Mouse (Mus musculus): Measurements from ENCODE around the gene 4930404N11Rik. TPM values are rescaled to one million over a fixed set of nuclear protein-coding genes. Genes with fewer than 3 reads are reported as not detected.

The 4930404N11Rik gene
- polyA plus RNA-seq, 1 experiment, result 7.8 TPM

DNA sequence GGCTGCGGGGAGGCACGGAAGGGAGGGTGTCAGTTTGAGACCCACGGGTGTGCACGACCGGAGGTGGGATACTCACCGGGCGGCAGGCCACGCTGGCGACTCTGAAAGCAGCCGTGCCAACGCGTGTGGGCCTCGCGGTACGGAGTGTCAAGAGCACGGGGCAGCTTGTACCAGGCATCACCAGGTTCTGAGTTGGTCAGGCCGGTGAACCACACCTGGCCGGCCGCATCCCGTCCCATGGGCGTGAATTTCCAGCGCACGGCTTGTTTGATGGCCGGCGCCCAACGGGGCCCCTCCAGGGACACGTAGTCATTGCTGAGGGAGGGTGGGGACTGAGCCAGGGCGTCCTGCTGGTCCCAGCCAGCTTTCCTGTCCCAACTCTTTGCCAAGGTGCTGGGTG lies 950 bp downstream of the 4930404N11Rik start:
- Histone ChIP-seq H3K4me3 (ENCODE audit: extremely low read depth, insufficient read depth, insufficient read length) (no peak overlapping the region), H3K36me3 (ENCODE audit: control insufficient read depth, insufficient read depth, low read length) (peaks cover 27% of the 10 kb centered on the region), H3K27ac (ENCODE audit: insufficient read depth, low read length) (no peak overlapping the region), H3K27me3 (ENCODE audit: control insufficient read depth, insufficient read depth, low read length) (no peaks in the 10 kb centered on the region), H3K4me1 (ENCODE audit: control insufficient read depth, insufficient read depth, insufficient read length) (no peaks in the 10 kb centered on the region; the same call in none of the 2 replicates)
- WGBS, result 95% methylated on average over 28 of the region's 28 CpGs
- no peak for TF ChIP-seq POLR2A (IDR thresholded peaks at IDR 0.05; ENCODE audit: low read depth, low read length)
- no peak for DNase-seq (ENCODE audit: low read depth in 1 of 2, low spot score in 2 of 2)

DNA sequence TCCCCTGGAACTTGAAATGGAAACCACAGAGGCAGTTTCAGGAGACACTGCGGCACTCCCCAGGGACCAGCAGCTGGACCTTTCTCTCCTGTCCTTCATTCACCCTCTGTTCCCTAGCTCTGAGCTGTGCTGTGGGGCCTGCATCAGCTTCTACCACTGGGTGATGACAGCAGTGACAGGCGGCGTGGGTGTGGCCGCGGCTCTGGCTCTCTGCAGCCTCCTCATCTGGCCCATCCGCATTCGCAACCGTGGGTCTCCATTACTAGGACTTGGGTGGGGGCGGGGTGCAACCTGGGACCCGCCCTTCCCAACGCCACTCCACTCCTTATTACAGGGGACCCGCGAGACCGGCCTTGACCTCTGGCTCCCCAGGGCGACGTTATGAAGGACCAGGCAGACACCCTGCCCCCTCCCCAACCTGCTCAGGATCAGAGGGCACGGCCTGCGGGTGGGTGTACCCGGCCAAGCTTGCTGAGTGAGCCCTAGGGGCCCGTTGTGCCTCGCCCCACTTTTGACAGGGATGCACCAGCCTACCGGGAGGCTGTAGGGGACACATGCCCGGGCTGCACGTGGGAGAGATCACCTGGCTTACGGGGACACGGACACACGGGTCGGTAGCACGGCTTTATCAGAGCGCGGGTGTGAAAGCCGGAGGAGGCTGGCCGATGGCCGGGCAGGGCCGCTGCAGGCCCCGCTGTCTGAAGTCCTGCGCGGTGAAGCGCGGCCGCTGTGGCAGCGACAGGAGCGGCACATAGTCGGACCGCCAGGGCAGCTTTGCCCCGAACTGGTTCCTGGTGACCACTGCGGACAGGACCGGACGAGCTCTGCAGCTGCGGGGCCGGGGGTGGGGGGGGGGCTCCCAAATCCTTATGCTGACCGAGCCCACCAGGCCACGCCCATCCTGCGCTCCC lies 1.9 kb downstream of the 4930404N11Rik start:
- Histone ChIP-seq H3K4me3 (ENCODE audit: extremely low read depth, insufficient read depth, insufficient read length) (no peak overlapping the region), H3K27me3 (ENCODE audit: control insufficient read depth, insufficient read depth, low read length) (no peaks in the 10 kb centered on the region), H3K27ac (ENCODE audit: insufficient read depth, low read length) (no peak overlapping the region), H3K36me3 (ENCODE audit: control insufficient read depth, insufficient read depth, low read length) (peaks cover 19% of the 10 kb centered on the region), H3K4me1 (ENCODE audit: control insufficient read depth, insufficient read depth, insufficient read length) (peaks cover under 1% of the 10 kb centered on the region)
- WGBS, result 96% methylated on average over 54 of the region's 54 CpGs
- TF ChIP-seq POLR2A (IDR thresholded peaks at IDR 0.05; ENCODE audit: low read depth, low read length) (no peak), CTCF (IDR thresholded peaks at IDR 0.05; ENCODE audit: extremely low read depth, insufficient read depth, insufficient read length, insufficient replicate concordance) (no peak)
- no peak for DNase-seq (ENCODE audit: low read depth in 1 of 2, low spot score in 2 of 2)

DNA sequence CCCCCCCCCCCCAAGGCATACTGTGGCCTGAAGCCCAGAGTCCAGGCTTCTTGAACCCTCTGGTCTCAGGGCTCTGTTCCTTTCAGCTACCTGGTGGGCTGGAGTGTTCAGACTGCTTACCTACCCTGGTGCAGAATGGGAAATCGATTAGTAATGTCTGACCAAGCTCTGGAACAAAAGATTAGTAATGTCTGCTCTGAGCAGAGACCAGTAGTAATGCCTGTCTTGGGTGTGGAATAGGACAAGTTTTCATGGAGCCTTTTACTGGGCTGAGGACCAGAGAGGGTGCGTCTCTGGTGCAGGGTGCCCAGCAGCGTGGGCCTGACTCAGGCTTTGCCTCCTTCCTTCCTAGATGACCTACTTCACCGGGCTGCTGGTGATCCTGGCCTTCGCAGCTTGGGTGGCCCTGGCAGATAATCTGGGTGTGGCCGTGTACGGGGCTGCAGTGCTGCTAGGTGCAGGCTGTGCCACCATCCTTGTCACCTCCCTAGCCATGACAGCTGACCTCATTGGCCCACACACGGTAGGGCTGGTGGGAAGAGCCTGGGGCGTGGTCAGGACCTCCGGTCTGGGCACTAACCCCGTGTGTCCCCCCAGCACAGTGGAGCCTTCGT lies 3.2 kb downstream of the 4930404N11Rik start:
- H3K27ac ChIP-seq (ENCODE audit: insufficient read depth, low read length), result no peak overlapping the region; the same call in 1 of the 2 replicates
- no peak for DNase-seq (ENCODE audit: low read depth in 1 of 2, low spot score in 2 of 2)
- 83% methylated on average over 12 of the region's 12 CpGs for WGBS
- H3K27me3 ChIP-seq (ENCODE audit: control insufficient read depth, insufficient read depth, low read length), result no peaks in the 10 kb centered on the region
- H3K4me3 ChIP-seq (ENCODE audit: extremely low read depth, insufficient read depth, insufficient read length), result no peak overlapping the region
- peaks cover 7% of the 10 kb centered on the region for H3K36me3 ChIP-seq (ENCODE audit: control insufficient read depth, insufficient read depth, low read length)
- peaks cover 12% of the 10 kb centered on the region for H3K4me1 ChIP-seq (ENCODE audit: control insufficient read depth, insufficient read depth, insufficient read length)
- TF ChIP-seq CTCF (IDR thresholded peaks at IDR 0.05; ENCODE audit: extremely low read depth, insufficient read depth, insufficient read length, insufficient replicate concordance) (no peak), POLR2A (IDR thresholded peaks at IDR 0.05; ENCODE audit: low read depth, low read length) (no peak)

DNA sequence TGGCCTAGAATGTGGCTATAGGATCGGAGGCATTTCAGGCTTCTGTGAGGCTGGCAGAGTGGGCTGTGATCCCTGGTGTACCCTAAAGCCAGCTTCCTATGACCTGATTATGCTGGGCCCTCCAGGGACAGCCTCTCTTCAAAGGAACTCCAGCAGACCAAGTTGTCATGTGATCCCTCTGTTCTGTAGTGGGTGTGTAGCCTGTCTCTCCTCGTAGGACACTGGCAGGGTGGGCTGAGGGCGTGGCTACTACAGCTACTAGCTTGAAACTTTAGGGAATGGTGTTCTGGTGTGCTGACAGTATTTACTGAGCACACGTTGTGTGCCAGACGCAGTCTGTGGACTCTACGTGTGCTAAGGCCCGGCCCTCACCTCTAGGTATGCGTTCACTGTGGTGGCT lies 4.9 kb downstream of the 4930404N11Rik start:
- TF ChIP-seq POLR2A (IDR thresholded peaks at IDR 0.05; ENCODE audit: low read depth, low read length) (no peak), CTCF (IDR thresholded peaks at IDR 0.05; ENCODE audit: extremely low read depth, insufficient read depth, insufficient read length, insufficient replicate concordance) (no peak)
- H3K4me1 ChIP-seq (ENCODE audit: control insufficient read depth, insufficient read depth, insufficient read length), result peaks cover 19% of the 10 kb centered on the region
- no peaks in the 10 kb centered on the region; the same call in 1 of the 2 replicates for H3K36me3 ChIP-seq (ENCODE audit: control insufficient read depth, insufficient read depth, low read length)
- no peak for DNase-seq (ENCODE audit: low read depth in 1 of 2, low spot score in 2 of 2)
- 87% methylated on average over 8 of the region's 8 CpGs for WGBS
- no peak overlapping the region for H3K4me3 ChIP-seq (ENCODE audit: extremely low read depth, insufficient read depth, insufficient read length)
- no peaks in the 10 kb centered on the region for H3K27me3 ChIP-seq (ENCODE audit: control insufficient read depth, insufficient read depth, low read length)
- H3K27ac ChIP-seq (ENCODE audit: insufficient read depth, low read length), result no peak overlapping the region

DNA sequence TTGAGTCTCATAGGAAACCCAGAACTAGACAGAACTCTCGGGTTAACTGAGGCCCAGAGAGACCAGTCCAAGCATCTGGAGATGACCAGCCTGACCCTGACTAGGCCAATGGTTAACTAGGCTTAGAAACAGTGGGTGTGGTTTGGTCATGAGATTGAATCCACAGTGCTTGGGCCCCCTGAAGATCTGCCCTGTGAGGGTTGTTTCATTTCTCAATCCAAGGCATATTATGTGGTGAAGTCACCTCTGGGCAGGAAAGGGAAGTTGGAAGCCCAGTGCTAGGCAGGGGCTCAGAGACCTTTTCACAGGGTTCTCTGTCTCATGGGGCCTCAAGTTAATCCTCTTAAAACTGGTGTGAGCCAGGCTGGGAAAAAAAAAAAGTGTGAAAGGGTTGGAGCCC lies 6.8 kb downstream of the 4930404N11Rik start:
- Histone ChIP-seq H3K27ac (ENCODE audit: insufficient read depth, low read length) (no peak overlapping the region; the same call in 1 of the 2 replicates), H3K4me1 (ENCODE audit: control insufficient read depth, insufficient read depth, insufficient read length) (peaks cover 19% of the 10 kb centered on the region), H3K4me3 (ENCODE audit: extremely low read depth, insufficient read depth, insufficient read length) (peak overlapping the region; percentile 14; the same call in 1 of the 2 replicates), H3K27me3 (ENCODE audit: control insufficient read depth, insufficient read depth, low read length) (no peaks in the 10 kb centered on the region), H3K36me3 (ENCODE audit: control insufficient read depth, insufficient read depth, low read length) (no peaks in the 10 kb centered on the region; the same call in 1 of the 2 replicates)
- no peak for DNase-seq (ENCODE audit: low read depth in 1 of 2, low spot score in 2 of 2)
- TF ChIP-seq POLR2A (IDR thresholded peaks at IDR 0.05; ENCODE audit: low read depth, low read length) (no peak), CTCF (IDR thresholded peaks at IDR 0.05; ENCODE audit: extremely low read depth, insufficient read depth, insufficient read length, insufficient replicate concordance) (no peak)
- WGBS, result 36% methylated on average over 1 of the region's 1 CpGs

DNA sequence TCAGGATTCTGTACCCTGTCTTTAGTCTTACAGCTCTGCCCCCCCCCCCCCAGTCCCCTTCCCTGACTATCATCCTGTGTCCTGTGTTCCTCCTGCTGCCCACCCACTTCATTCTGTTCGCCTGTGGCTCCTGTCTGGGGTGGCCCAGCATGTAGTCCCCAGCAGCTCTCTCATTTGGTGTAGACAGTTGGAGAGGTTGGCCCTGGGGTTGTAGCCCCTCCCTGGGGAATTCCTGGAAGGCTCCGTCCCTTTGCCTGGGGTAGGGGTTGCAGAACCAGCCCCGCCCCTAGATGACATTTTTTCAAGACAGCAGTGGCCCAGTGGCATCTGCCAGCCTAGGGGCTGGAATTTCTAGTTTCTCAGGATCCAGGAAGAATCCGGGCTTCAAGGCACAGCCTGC lies 7.4 kb downstream of the 4930404N11Rik start:
- WGBS, result 25% methylated on average over 4 of the region's 4 CpGs
- Histone ChIP-seq H3K36me3 (ENCODE audit: control insufficient read depth, insufficient read depth, low read length) (no peaks in the 10 kb centered on the region), H3K4me1 (ENCODE audit: control insufficient read depth, insufficient read depth, insufficient read length) (peaks cover 19% of the 10 kb centered on the region; the same call in 1 of the 2 replicates), H3K4me3 (ENCODE audit: extremely low read depth, insufficient read depth, insufficient read length) (peak overlapping the region; percentile 70), H3K27ac (ENCODE audit: insufficient read depth, low read length) (no peak overlapping the region), H3K27me3 (ENCODE audit: control insufficient read depth, insufficient read depth, low read length) (no peaks in the 10 kb centered on the region)
- no peak for DNase-seq (ENCODE audit: low read depth in 1 of 2, low spot score in 2 of 2)
- no peak for TF ChIP-seq CTCF (IDR thresholded peaks at IDR 0.05; ENCODE audit: extremely low read depth, insufficient read depth, insufficient read length, insufficient replicate concordance)
- TF ChIP-seq POLR2A (IDR thresholded peaks at IDR 0.05; ENCODE audit: low read depth, low read length), result no peak

All from spleen, adult 2 months (tissue).